Mouse (Mus musculus) liver, adult 2 months (tissue): Measurements from ENCODE around the gene Prkcd.

Source experiments
- CTCF ChIP-seq: fragments of 200-500 bp; IDR thresholded peaks from 2 replicates; pipeline ENCODE4 v1.5.1; 2011; ENCODE audit warnings: low read depth, low read length, control low read depth
- POLR2A ChIP-seq: fragments of 200-500 bp; IDR thresholded peaks from 2 replicates; pipeline ENCODE4 v1.6.1; 2011; ENCODE audit warnings: low read length, control low read depth; ENCODE audit not compliant: insufficient read depth; ENCODE audit errors: extremely low read depth

- TF ChIP-seq CTCF = no peak
- TF ChIP-seq POLR2A = no peak
These were observed 58.0 kb downstream of the Prkcd start for GRCm38 (mm10) chr14:30568016-30568415.
